Mouse (Mus musculus) hindbrain, embryonic 14.5 days (tissue): ENCODE measurements around the gene Gm10282. TPM values are rescaled to one million over a fixed set of nuclear protein-coding genes. Genes with fewer than 3 reads are reported as not detected.

Source experiments
- ATAC-seq: fragments of 200-750 bp; cut with Nextera tagmentation; 2 replicates; pipeline ENCODE4 v1.8.0; 2017; ENCODE audit warnings: moderate number of reproducible peaks, mild to moderate bottlenecking, moderate TSS enrichment, moderate library complexity; ENCODE audit not compliant: low FRiP score
- DNase-seq: peaks from one replicate; pipeline ENCODE4 v3.0.0-alpha.2; 2015; ENCODE audit warnings: low spot score
- H3K27ac ChIP-seq: fragments of 300-500 bp; sonication (generic); 2 replicates; pipeline ENCODE4 v1.5.1; 2014; ENCODE audit warnings: mild to moderate bottlenecking, moderate library complexity
- H3K27me3 ChIP-seq: fragments of 300-500 bp; sonication (generic); 2 replicates; pipeline ENCODE4 v1.6.1; 2014; ENCODE audit warnings: mild to moderate bottlenecking, low read length, mixed read lengths; ENCODE audit not compliant: control insufficient read depth, insufficient read depth
- H3K36me3 ChIP-seq: fragments of 300-500 bp; sonication (generic); replicated peaks from 2 replicates; pipeline ENCODE4 v1.6.1; 2014; ENCODE audit not compliant: control insufficient read depth, insufficient read depth
- H3K4me1 ChIP-seq: fragments of 300-500 bp; sonication (generic); replicated peaks from 2 replicates; pipeline ENCODE4 v1.6.1; 2014; ENCODE audit warnings: antibody characterized with exemption, low read length, mixed read lengths; ENCODE audit not compliant: control insufficient read depth, insufficient read depth
- H3K4me2 ChIP-seq: fragments of 300-500 bp; sonication (generic); replicated peaks from 2 replicates; pipeline ENCODE4 v1.6.1; 2014; ENCODE audit warnings: mild to moderate bottlenecking, moderate library complexity
- H3K4me3 ChIP-seq: fragments of 300-500 bp; sonication (generic); replicated peaks from 2 replicates; pipeline ENCODE4 v1.5.1; 2014; ENCODE audit warnings: mild to moderate bottlenecking, low read length
- H3K9ac ChIP-seq: fragments of 300-500 bp; sonication (generic); 2 replicates; pipeline ENCODE4 v1.6.1; 2014
- H3K9me3 ChIP-seq: fragments of 300-500 bp; sonication (generic); 2 replicates; pipeline ENCODE4 v1.6.1; 2016; ENCODE audit warnings: low read length; ENCODE audit not compliant: control insufficient read depth
- WGBS: fragments of 180-500 bp; shearing (Covaris S2); extraction: QIAGEN DNeasy Blood & Tissue Kit; methylation state at CpG from one replicate; pipeline ENCODE4 v1.1.7; 2014; 5-methylcytosine and 5-hydroxymethylcytosine counted together
- polyA plus RNA-seq: library from polyadenylated mRNA; unstranded; fragments of >200 nt; fragmentation: Nextera tagmentation; extraction: Ambion mirVana; gene quantifications from 2 replicates; pipeline ENCODE4 v1.2.1, GENCODE M21; 2014

Gene Gm10282
- polyA plus RNA-seq, 1 experiment from 2014 or later, result 14.3 TPM

DNA sequence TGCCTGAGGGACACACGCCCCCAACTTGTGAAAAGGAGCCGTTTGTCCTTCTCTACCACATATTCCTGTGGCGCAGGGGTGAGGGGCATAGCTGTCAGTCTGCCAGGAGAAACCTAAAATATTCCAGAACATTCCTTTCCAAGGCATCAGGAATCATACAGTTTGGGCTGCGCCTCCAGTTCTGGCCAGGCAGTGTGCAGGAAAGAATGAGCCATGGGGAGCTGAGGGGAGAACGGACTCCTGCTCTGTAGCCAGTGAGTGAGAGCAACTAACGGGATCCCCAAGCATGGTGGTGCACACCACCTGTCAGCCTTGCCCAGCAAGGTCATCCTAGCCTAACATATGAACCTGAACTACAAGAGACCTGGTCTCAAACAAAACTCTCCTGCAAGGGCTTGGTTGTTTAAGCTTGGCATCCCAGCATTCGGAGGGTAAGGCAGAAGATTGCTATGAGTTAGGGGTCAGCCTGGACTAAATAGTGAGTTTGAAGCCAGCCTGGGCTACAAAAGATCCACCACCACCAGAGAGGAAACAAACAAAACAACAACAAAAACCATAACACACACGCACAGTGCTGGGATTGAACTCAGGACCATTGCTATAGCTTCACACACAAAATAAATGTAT lies 2.0 kb downstream of the Gm10282 start:
- Histone ChIP-seq H3K27me3 (no peaks in the 10 kb centered on the region), H3K9me3 (no peaks in the 10 kb centered on the region), H3K4me1 (no peaks in the 10 kb centered on the region), H3K27ac (no peak overlapping the region), H3K36me3 (no peaks in the 10 kb centered on the region), H3K9ac (no peak overlapping the region), H3K4me3 (no peak overlapping the region), H3K4me2 (no peak overlapping the region)
- no peak for DNase-seq
- ATAC-seq, result no peak
- WGBS, result 80% methylated on average over 8 of the region's 8 CpGs

DNA sequence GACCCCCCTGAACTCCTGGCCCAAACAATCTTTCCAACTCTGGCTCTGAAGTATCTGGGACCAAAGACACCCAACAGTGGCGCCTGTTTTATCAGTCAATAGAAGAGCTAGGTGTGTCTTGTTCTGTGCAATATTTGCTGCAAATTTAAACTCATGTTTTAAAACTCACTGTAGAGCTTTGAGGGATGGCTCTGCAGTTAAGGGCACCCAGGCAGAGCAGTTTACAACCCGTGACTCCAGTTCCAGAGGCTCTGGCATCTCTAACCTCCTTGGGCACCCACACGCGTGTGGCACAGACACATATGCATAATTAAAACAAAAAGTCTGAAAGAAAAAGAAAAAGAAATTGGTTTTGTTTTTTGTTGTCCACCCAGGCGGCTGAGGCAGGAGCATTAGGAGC lies 3.6 kb downstream of the Gm10282 start:
- H3K27ac ChIP-seq, result no peak overlapping the region
- H3K4me1 ChIP-seq, result no peaks in the 10 kb centered on the region
- 89% methylated on average over 5 of the region's 5 CpGs for WGBS
- no peaks in the 10 kb centered on the region for H3K27me3 ChIP-seq
- H3K4me3 ChIP-seq, result no peak overlapping the region
- H3K9ac ChIP-seq, result no peak overlapping the region
- DNase-seq (no peak), ATAC-seq (no peak)
- H3K36me3 ChIP-seq, result no peaks in the 10 kb centered on the region
- H3K4me2 ChIP-seq, result no peak overlapping the region
- no peaks in the 10 kb centered on the region for H3K9me3 ChIP-seq

DNA sequence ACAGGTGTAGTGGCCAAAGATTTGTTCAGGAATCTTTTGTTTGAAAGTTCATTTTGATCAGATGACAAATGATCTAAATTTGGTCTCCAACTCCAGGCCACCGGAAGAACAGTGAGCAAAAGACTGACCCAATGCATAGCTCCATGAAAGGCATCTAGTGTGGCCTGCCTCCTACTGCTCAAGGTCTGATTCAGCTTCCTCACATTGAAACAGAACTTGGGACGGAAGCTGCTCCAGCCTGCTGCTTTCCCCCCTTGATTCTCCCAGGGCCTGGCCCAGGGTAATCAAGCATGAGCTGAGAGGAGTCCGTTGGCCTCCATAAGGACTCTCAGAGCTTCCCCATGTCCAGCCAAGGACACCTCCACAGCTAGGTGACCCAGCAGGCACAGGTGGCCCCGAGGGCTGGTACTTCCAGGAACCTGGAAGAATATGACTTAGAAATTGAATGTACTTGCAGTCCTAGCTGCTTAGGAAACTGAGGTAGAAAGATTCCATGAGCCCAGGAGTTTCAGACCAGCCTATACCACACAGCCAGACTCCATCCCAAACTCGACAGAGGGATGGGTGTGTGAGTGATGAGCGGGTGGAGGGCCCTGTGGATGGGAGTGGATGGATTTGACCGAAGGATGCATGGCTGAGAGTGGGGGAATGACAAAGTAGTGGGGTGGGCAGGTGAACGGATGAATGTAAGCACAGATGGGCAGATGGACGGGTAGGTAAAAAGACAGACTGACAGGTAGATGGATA lies 4.2 kb downstream of the Gm10282 start:
- 82% methylated on average over 9 of the region's 9 CpGs for WGBS
- H3K9ac ChIP-seq, result no peak overlapping the region
- no peak overlapping the region for H3K4me2 ChIP-seq
- H3K9me3 ChIP-seq, result no peaks in the 10 kb centered on the region
- H3K4me3 ChIP-seq, result no peak overlapping the region
- H3K4me1 ChIP-seq, result no peaks in the 10 kb centered on the region
- DNase-seq, result no peak
- no peak for ATAC-seq
- H3K27me3 ChIP-seq, result no peaks in the 10 kb centered on the region
- H3K36me3 ChIP-seq, result no peaks in the 10 kb centered on the region
- H3K27ac ChIP-seq, result no peak overlapping the region

- DNase-seq, result no peak
- H3K36me3 ChIP-seq, result no peaks in the 10 kb centered on the region
- no peaks in the 10 kb centered on the region for H3K27me3 ChIP-seq
- H3K4me1 ChIP-seq, result no peaks in the 10 kb centered on the region
- H3K9ac ChIP-seq, result no peak overlapping the region
- H3K9me3 ChIP-seq, result no peaks in the 10 kb centered on the region
- ATAC-seq, result no peak
- no peak overlapping the region for H3K4me3 ChIP-seq
- H3K27ac ChIP-seq, result no peak overlapping the region
- 95% methylated on average over 1 of the region's 1 CpGs for WGBS
- no peak overlapping the region for H3K4me2 ChIP-seq
Observed at GRCm38 (mm10) chr8:72298928-72299327, 6.1 kb downstream of the Gm10282 start.

GRCm38 (mm10) chr8:72296561-72296960 lies 8.5 kb downstream of the Gm10282 start:
- no peaks in the 10 kb centered on the region for H3K9me3 ChIP-seq
- 91% methylated on average over 8 of the region's 8 CpGs for WGBS
- no peak overlapping the region for H3K27ac ChIP-seq
- H3K27me3 ChIP-seq, result no peaks in the 10 kb centered on the region
- H3K4me3 ChIP-seq, result no peak overlapping the region
- no peak overlapping the region for H3K9ac ChIP-seq
- no peak overlapping the region for H3K4me2 ChIP-seq
- DNase-seq (no peak), ATAC-seq (no peak)
- H3K4me1 ChIP-seq, result no peaks in the 10 kb centered on the region
- no peaks in the 10 kb centered on the region for H3K36me3 ChIP-seq

DNA sequence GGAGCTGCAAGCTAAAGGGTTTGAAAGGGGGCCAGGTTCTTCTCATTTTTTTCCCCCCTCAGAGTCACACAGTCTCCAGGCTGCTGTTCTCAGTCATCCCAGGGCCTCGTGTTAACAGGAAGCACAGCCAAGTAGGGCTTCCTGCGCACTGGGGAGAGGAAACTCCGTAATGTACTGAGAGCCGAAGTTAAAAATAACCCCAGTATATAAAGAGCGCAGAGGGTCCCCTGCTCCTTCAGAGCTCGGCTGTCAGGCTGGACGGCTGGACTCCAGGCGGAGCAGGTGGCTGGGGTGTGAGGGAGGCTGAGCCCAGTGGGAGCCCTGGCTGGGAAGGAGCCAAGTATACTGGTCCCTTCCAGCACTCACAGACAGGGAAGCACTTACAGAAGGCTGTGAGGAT lies 9.4 kb downstream of the Gm10282 start:
- DNase-seq (no peak), ATAC-seq (no peak; the same call in 1 of the 2 replicates)
- Histone ChIP-seq H3K27me3 (no peaks in the 10 kb centered on the region), H3K4me2 (no peak overlapping the region), H3K4me1 (no peaks in the 10 kb centered on the region), H3K9me3 (no peaks in the 10 kb centered on the region), H3K4me3 (no peak overlapping the region), H3K36me3 (no peaks in the 10 kb centered on the region), H3K27ac (no peak overlapping the region), H3K9ac (no peak overlapping the region)
- WGBS, result 43% methylated on average over 8 of the region's 8 CpGs

- H3K36me3 ChIP-seq, result no peaks in the 10 kb centered on the region
- no peak overlapping the region for H3K27ac ChIP-seq
- WGBS, result 71% methylated on average over 3 of the region's 3 CpGs
- no peaks in the 10 kb centered on the region for H3K4me1 ChIP-seq
- H3K4me3 ChIP-seq, result no peak overlapping the region
- H3K9ac ChIP-seq, result no peak overlapping the region
- ATAC-seq (no peak), DNase-seq (no peak)
- H3K4me2 ChIP-seq, result no peak overlapping the region
- no peaks in the 10 kb centered on the region for H3K9me3 ChIP-seq
- no peaks in the 10 kb centered on the region for H3K27me3 ChIP-seq
Observed at GRCm38 (mm10) chr8:72295125-72295524, 9.9 kb downstream of the Gm10282 start.

DNA sequence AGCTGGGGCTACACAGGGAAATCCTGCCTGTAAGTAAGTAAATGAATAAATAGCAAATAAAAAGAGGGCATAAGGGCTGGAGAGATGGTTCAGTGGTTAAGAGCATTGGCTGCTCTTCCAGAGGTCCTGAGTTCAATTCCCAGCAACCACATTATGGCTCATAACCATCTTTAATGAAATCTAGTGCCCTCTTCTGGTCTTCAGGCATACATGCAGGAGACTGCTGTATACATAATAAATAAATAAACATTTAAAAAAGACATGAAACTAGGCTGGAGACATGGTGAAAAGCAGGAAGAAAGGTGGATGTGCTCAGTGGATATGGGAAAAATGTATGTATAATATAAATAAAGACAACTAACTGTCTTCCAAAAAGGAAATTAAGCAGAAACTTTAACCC lies 11.8 kb downstream of the Gm10282 start:
- H3K4me1 ChIP-seq, result no peaks in the 10 kb centered on the region
- H3K36me3 ChIP-seq, result no peaks in the 10 kb centered on the region
- DNase-seq (no peak), ATAC-seq (no peak)
- H3K4me3 ChIP-seq, result no peak overlapping the region
- no peaks in the 10 kb centered on the region for H3K27me3 ChIP-seq
- no peaks in the 10 kb centered on the region for H3K9me3 ChIP-seq
- no peak overlapping the region for H3K4me2 ChIP-seq
- H3K27ac ChIP-seq, result no peak overlapping the region
- no peak overlapping the region for H3K9ac ChIP-seq

DNA sequence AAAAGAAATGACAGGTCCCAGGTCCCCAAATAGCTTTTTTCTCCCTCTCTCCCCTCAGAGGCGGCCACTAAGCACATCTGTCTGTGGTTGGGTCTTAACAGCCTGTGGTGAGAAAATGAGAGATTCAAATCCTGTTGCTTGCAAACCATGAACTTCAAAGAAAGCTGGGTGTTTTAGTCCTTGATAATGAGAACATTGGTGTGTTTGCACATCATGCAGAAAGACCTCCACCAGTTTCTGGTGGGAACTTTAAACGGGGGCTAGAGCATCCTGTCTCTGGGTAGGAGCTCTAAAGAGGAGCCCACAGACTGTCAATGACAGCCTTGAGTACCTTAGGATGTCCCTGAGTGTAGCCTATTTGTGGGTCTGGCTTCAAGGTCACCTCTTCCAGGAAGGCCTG lies 14.0 kb downstream of the Gm10282 start:
- H3K27ac ChIP-seq, result no peak overlapping the region
- no peaks in the 10 kb centered on the region for H3K9me3 ChIP-seq
- no peaks in the 10 kb centered on the region for H3K36me3 ChIP-seq
- no peak for DNase-seq
- H3K4me1 ChIP-seq, result no peaks in the 10 kb centered on the region
- ATAC-seq, result no peak
- 86% methylated on average over 2 of the region's 2 CpGs for WGBS
- no peak overlapping the region for H3K9ac ChIP-seq
- no peak overlapping the region for H3K4me3 ChIP-seq
- no peak overlapping the region for H3K4me2 ChIP-seq
- H3K27me3 ChIP-seq, result no peaks in the 10 kb centered on the region
